Mouse (Mus musculus): ENCODE results near the gene Gm14322.
"Not testable (repeated sequence)": the region's sequence is repeated elsewhere in the genome, so short reads cannot be mapped to it uniquely, and the experiment has no call there.

Gm14322 gene

GRCm38 (mm10) chr2:177758941-177759558, at the start of gene Gm14322:
Gene Gm14322 (plus strand): TSS chr2:177759288.
- not testable (repeated sequence) for H3K4me1 ChIP-seq (replicated peaks; ENCODE audit: low read depth, low read length); H3K9me3 ChIP-seq (ENCODE audit: low read length); H3K27me3 ChIP-seq (ENCODE audit: insufficient read depth, low read length); H3K36me3 ChIP-seq (ENCODE audit: insufficient read depth, low read length)
- peak within 1 kb of the TSS; percentile 77 for H3K4me3 ChIP-seq (replicated peaks; ENCODE audit: low read length)

- not testable (repeated sequence) for H3K27me3 ChIP-seq (ENCODE audit: insufficient read depth, low read length); H3K4me3 ChIP-seq (replicated peaks; ENCODE audit: low read length); H3K36me3 ChIP-seq (ENCODE audit: insufficient read depth, low read length); H3K4me1 ChIP-seq (replicated peaks; ENCODE audit: low read depth, low read length); H3K9me3 ChIP-seq (ENCODE audit: low read length)
Measured at GRCm38 (mm10) chr2:177741487-177741886, 17.6 kb upstream of the Gm14322 start.

- not testable (repeated sequence) for H3K4me1 ChIP-seq (replicated peaks; ENCODE audit: low read depth, low read length); H3K4me3 ChIP-seq (replicated peaks; ENCODE audit: low read length); H3K36me3 ChIP-seq (ENCODE audit: insufficient read depth, low read length); H3K9me3 ChIP-seq (ENCODE audit: low read length); H3K27me3 ChIP-seq (ENCODE audit: insufficient read depth, low read length)
Measured at GRCm38 (mm10) chr2:177787351-177787750, 28.3 kb downstream of the Gm14322 start.

- not testable (repeated sequence) for H3K36me3 ChIP-seq (ENCODE audit: insufficient read depth, low read length); H3K4me3 ChIP-seq (replicated peaks; ENCODE audit: low read length); H3K27me3 ChIP-seq (ENCODE audit: insufficient read depth, low read length); H3K4me1 ChIP-seq (replicated peaks; ENCODE audit: low read depth, low read length); H3K9me3 ChIP-seq (ENCODE audit: low read length)
Measured at GRCm38 (mm10) chr2:177806170-177806569, 47.1 kb downstream of the Gm14322 start.
